Mouse (Mus musculus) embryonic facial prominence, embryonic 13.5 days (tissue): ENCODE data around the gene Shisa9. TPM values are rescaled to one million over a fixed set of nuclear protein-coding genes. Genes with fewer than 3 reads are reported as not detected.

Experiments used
- ATAC-seq: fragments of 200-750 bp; cut with Nextera tagmentation; 2 replicates; pipeline ENCODE4 v1.8.0; 2017; ENCODE audit warnings: low read depth; ENCODE audit not compliant: insufficient number of reproducible peaks, insufficient read depth, low FRiP score, low TSS enrichment
- H3K27ac ChIP-seq: fragments of 300-500 bp; sonication (generic); 2 replicates; pipeline ENCODE4 v1.5.1; 2015; ENCODE audit warnings: moderate library complexity, mild to moderate bottlenecking, inconsistent platforms
- H3K27me3 ChIP-seq: fragments of 300-500 bp; sonication (generic); 2 replicates; pipeline ENCODE4 v1.6.1; 2015; ENCODE audit warnings: mild to moderate bottlenecking, inconsistent platforms
- H3K36me3 ChIP-seq: fragments of 300-500 bp; sonication (generic); 2 replicates; pipeline ENCODE4 v1.6.1; 2015; ENCODE audit warnings: mild to moderate bottlenecking, inconsistent platforms
- H3K4me1 ChIP-seq: fragments of 300-500 bp; sonication (generic); 2 replicates; pipeline ENCODE4 v1.6.1; 2015; ENCODE audit warnings: inconsistent platforms
- H3K4me2 ChIP-seq: fragments of 300-500 bp; sonication (generic); 2 replicates; pipeline ENCODE4 v1.6.1; 2015; ENCODE audit warnings: moderate library complexity, mild to moderate bottlenecking, inconsistent platforms
- H3K4me3 ChIP-seq: fragments of 300-500 bp; sonication (generic); 2 replicates; pipeline ENCODE4 v1.5.1; 2015; ENCODE audit warnings: mild to moderate bottlenecking, inconsistent platforms
- H3K9ac ChIP-seq: fragments of 300-500 bp; sonication (generic); 2 replicates; pipeline ENCODE4 v1.6.1; 2015; ENCODE audit warnings: mild to moderate bottlenecking, inconsistent platforms
- H3K9me3 ChIP-seq: fragments of 300-500 bp; sonication (generic); 2 replicates; pipeline ENCODE4 v1.6.1; 2016; ENCODE audit warnings: inconsistent platforms
- WGBS: fragments of 180-500 bp; shearing (Covaris S2); methylation state at CpG from one replicate; pipeline ENCODE4 v1.1.7; 2015; ENCODE audit warnings: mixed read lengths; 5-methylcytosine and 5-hydroxymethylcytosine counted together
- polyA plus RNA-seq: library from polyadenylated mRNA; unstranded; fragments of >200 nt; fragmentation: Nextera tagmentation; extraction: Ambion mirVana; gene quantifications from 2 replicates; pipeline ENCODE4 v1.2.1, GENCODE M21; 2015

Shisa9 gene
- polyA plus RNA-seq, 1 experiment from 2014 or later = 1.0 TPM

- Histone ChIP-seq H3K4me1 (0 out of 2 replicates have a peak, but pooled peaks cover 2% of the 10 kb centered on the region), H3K4me2 (no peak overlapping the region), H3K27ac (no peak overlapping the region), H3K4me3 (no peak overlapping the region), H3K9ac (no peak overlapping the region), H3K27me3 (no peaks in the 10 kb centered on the region), H3K36me3 (no peaks in the 10 kb centered on the region), H3K9me3 (no peaks in the 10 kb centered on the region)
- WGBS = 78% methylated on average over 2 of the region's 2 CpGs
- ATAC-seq = no peak
Observed at GRCm38 (mm10) chr16:12005177-12005576, 21.3 kb downstream of the Shisa9 start.

GRCm38 (mm10) chr16:12010136-12010535 is 26.2 kb downstream of the Shisa9 start:
- no peak for ATAC-seq
- WGBS = 87% methylated on average over 3 of the region's 3 CpGs
- H3K9ac ChIP-seq = no peak overlapping the region

GRCm38 (mm10) chr16:12012747-12013146 is 28.8 kb downstream of the Shisa9 start:
- Histone ChIP-seq H3K4me1 (0 out of 2 replicates have a peak, but pooled peaks cover 2% of the 10 kb centered on the region), H3K9ac (no peak overlapping the region), H3K4me3 (no peak overlapping the region), H3K9me3 (no peaks in the 10 kb centered on the region), H3K27me3 (no peaks in the 10 kb centered on the region), H3K36me3 (no peaks in the 10 kb centered on the region), H3K4me2 (no peak overlapping the region), H3K27ac (no peak overlapping the region)
- 65% methylated on average over 2 of the region's 2 CpGs for WGBS
- ATAC-seq = no peak

More at GRCm38 (mm10) chr16:12010136-12010535, 26.2 kb downstream of the Shisa9 start:
- Histone ChIP-seq H3K4me1 (0 out of 2 replicates have a peak, but pooled peaks cover 2% of the 10 kb centered on the region), H3K36me3 (no peaks in the 10 kb centered on the region), H3K27ac (no peak overlapping the region), H3K27me3 (no peaks in the 10 kb centered on the region), H3K4me2 (no peak overlapping the region), H3K9me3 (no peaks in the 10 kb centered on the region), H3K4me3 (no peak overlapping the region)

GRCm38 (mm10) chr16:12014523-12014922 is 30.6 kb downstream of the Shisa9 start:
- ATAC-seq = no peak
- H3K9ac ChIP-seq = no peak overlapping the region
- WGBS = 70% methylated on average over 4 of the region's 4 CpGs
- no peak overlapping the region for H3K4me3 ChIP-seq
- H3K9me3 ChIP-seq = no peaks in the 10 kb centered on the region
- no peak overlapping the region for H3K27ac ChIP-seq
- no peaks in the 10 kb centered on the region for H3K36me3 ChIP-seq
- no peaks in the 10 kb centered on the region for H3K4me1 ChIP-seq
- no peaks in the 10 kb centered on the region for H3K27me3 ChIP-seq
- H3K4me2 ChIP-seq = no peak overlapping the region

GRCm38 (mm10) chr16:12017921-12018618 is 34.2 kb downstream of the Shisa9 start:
- Histone ChIP-seq H3K9ac (no peak overlapping the region), H3K27me3 (no peaks in the 10 kb centered on the region), H3K9me3 (no peaks in the 10 kb centered on the region), H3K27ac (no peak overlapping the region), H3K4me2 (no peak overlapping the region), H3K4me3 (no peak overlapping the region), H3K36me3 (no peaks in the 10 kb centered on the region), H3K4me1 (no peaks in the 10 kb centered on the region)
- 75% methylated on average over 4 of the region's 4 CpGs for WGBS
- no peak for ATAC-seq

- WGBS = 95% methylated on average over 1 of the region's 1 CpGs
- no peak overlapping the region for H3K9ac ChIP-seq
- no peaks in the 10 kb centered on the region for H3K9me3 ChIP-seq
- no peak overlapping the region for H3K4me3 ChIP-seq
- no peaks in the 10 kb centered on the region for H3K27me3 ChIP-seq
- no peaks in the 10 kb centered on the region for H3K36me3 ChIP-seq
- ATAC-seq = no peak
- no peak overlapping the region for H3K27ac ChIP-seq
- H3K4me1 ChIP-seq = no peaks in the 10 kb centered on the region
- H3K4me2 ChIP-seq = no peak overlapping the region
Observed at GRCm38 (mm10) chr16:12020103-12020755, 36.3 kb downstream of the Shisa9 start.

- Histone ChIP-seq H3K4me2 (no peak overlapping the region), H3K27ac (no peak overlapping the region), H3K4me1 (no peaks in the 10 kb centered on the region), H3K9ac (no peak overlapping the region), H3K36me3 (no peaks in the 10 kb centered on the region), H3K9me3 (no peaks in the 10 kb centered on the region), H3K4me3 (no peak overlapping the region), H3K27me3 (no peaks in the 10 kb centered on the region)
- ATAC-seq = no peak
- 88% methylated on average over 1 of the region's 1 CpGs for whole genome bisulfite sequencing
Observed at GRCm38 (mm10) chr16:12032441-12032840, 48.5 kb downstream of the Shisa9 start.

- no peak overlapping the region for H3K9ac ChIP-seq
- no peak overlapping the region for H3K4me3 ChIP-seq
- no peak overlapping the region for H3K27ac ChIP-seq
- no peaks in the 10 kb centered on the region for H3K4me1 ChIP-seq
- 0 out of 2 replicates have a peak, but pooled peaks have one; percentile 32 for ATAC-seq
- H3K9me3 ChIP-seq = no peaks in the 10 kb centered on the region
- 84% methylated on average over 2 of the region's 2 CpGs for WGBS
- H3K36me3 ChIP-seq = no peaks in the 10 kb centered on the region
- no peak overlapping the region for H3K4me2 ChIP-seq
- no peaks in the 10 kb centered on the region for H3K27me3 ChIP-seq
Observed at GRCm38 (mm10) chr16:12034868-12035267, 51.0 kb downstream of the Shisa9 start.

GRCm38 (mm10) chr16:12035626-12036025 is 51.7 kb downstream of the Shisa9 start:
- no peak overlapping the region for H3K4me3 ChIP-seq
- H3K27ac ChIP-seq = no peak overlapping the region
- WGBS = 74% methylated on average over 3 of the region's 3 CpGs

GRCm38 (mm10) chr16:12040935-12041334 is 57.0 kb downstream of the Shisa9 start:
- WGBS = 46% methylated on average over 5 of the region's 5 CpGs
- no peaks in the 10 kb centered on the region for H3K36me3 ChIP-seq
- ATAC-seq = no peak

More at GRCm38 (mm10) chr16:12035626-12036025, 51.7 kb downstream of the Shisa9 start:
- Histone ChIP-seq H3K27me3 (no peaks in the 10 kb centered on the region), H3K4me2 (no peak overlapping the region), H3K9ac (no peak overlapping the region), H3K36me3 (no peaks in the 10 kb centered on the region), H3K9me3 (no peaks in the 10 kb centered on the region), H3K4me1 (peaks cover 5% of the 10 kb centered on the region)
- no peak for ATAC-seq

GRCm38 (mm10) chr16:12052051-12052450 is 68.1 kb downstream of the Shisa9 start:
- H3K27ac ChIP-seq = no peak overlapping the region
- H3K4me3 ChIP-seq = no peak overlapping the region
- H3K9ac ChIP-seq = no peak overlapping the region
- H3K9me3 ChIP-seq = no peaks in the 10 kb centered on the region
- H3K4me2 ChIP-seq = no peak overlapping the region
- ATAC-seq = no peak
- H3K27me3 ChIP-seq = no peaks in the 10 kb centered on the region
- WGBS = 80% methylated on average over 1 of the region's 1 CpGs
- no peaks in the 10 kb centered on the region for H3K4me1 ChIP-seq
- no peaks in the 10 kb centered on the region for H3K36me3 ChIP-seq

More at GRCm38 (mm10) chr16:12040935-12041334, 57.0 kb downstream of the Shisa9 start:
- H3K27me3 ChIP-seq = no peaks in the 10 kb centered on the region
- no peaks in the 10 kb centered on the region for H3K9me3 ChIP-seq
- no peak overlapping the region for H3K27ac ChIP-seq
- H3K4me3 ChIP-seq = no peak overlapping the region
- no peak overlapping the region for H3K4me2 ChIP-seq
- no peak overlapping the region for H3K9ac ChIP-seq
- peaks cover 11% of the 10 kb centered on the region for H3K4me1 ChIP-seq

- H3K4me2 ChIP-seq = no peak overlapping the region
- ATAC-seq = no peak
- 82% methylated on average over 5 of the region's 5 CpGs for WGBS
Observed at GRCm38 (mm10) chr16:12072573-12072972, 88.7 kb downstream of the Shisa9 start.

More at GRCm38 (mm10) chr16:12072573-12072972, 88.7 kb downstream of the Shisa9 start:
- no peaks in the 10 kb centered on the region for H3K9me3 ChIP-seq
- H3K9ac ChIP-seq = no peak overlapping the region
- no peaks in the 10 kb centered on the region for H3K36me3 ChIP-seq
- H3K27ac ChIP-seq = no peak overlapping the region
- peaks cover 9% of the 10 kb centered on the region; the same call in 1 of the 2 replicates for H3K4me1 ChIP-seq
- no peaks in the 10 kb centered on the region for H3K27me3 ChIP-seq
- H3K4me3 ChIP-seq = no peak overlapping the region
